Mouse (Mus musculus) embryonic fibroblast, embryonic 13.5 days (primary cell): ENCODE measurements around the gene Strn4.

ENCODE experiments used
- CTCF ChIP-seq: IDR thresholded peaks from 2 replicates; pipeline ENCODE4 v1.5.1; 2011; ENCODE audit warnings: mild to moderate bottlenecking, control low read depth, low read length, moderate library complexity, borderline replicate concordance; ENCODE audit not compliant: insufficient read depth
- POLR2A ChIP-seq: IDR thresholded peaks from 2 replicates; pipeline ENCODE4 v1.6.1; 2011; ENCODE audit warnings: low read depth, mild to moderate bottlenecking, control low read depth, low read length, moderate library complexity

GRCm38 (mm10) chr7:16804409-16805028 lies 11.2 kb upstream of the Strn4 start:
- no peak for TF ChIP-seq POLR2A
- TF ChIP-seq CTCF = no peak
